Mouse (Mus musculus): ENCODE measurements around the gene Ptprg.

DNA sequence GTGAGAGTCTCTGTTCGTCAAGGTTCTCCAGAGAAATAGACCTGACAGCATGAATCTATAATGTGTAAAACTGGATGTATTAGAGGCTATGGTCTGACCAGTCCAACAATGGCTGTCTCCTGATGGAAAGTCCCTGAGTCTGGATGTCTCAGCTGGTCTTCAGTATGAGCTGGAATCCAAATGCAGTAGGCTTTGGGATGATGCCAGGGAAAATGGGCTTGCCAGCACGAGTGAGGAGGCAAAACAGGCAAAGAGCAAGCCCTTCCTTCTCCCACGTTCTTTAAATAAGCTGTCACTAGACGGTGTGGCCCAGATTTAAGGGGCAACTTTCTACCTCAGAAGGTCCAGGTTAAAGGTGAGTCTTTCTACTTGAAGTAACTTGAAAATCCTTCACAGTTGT is 609.9 kb downstream of the Ptprg start:
- TF ChIP-seq CTCF (IDR thresholded peaks at IDR 0.05; ENCODE audit: borderline replicate concordance, extremely low read depth, insufficient read depth, insufficient read length) = no peak
- TF ChIP-seq POLR2A (IDR thresholded peaks at IDR 0.05; ENCODE audit: borderline replicate concordance, extremely low read depth, insufficient read depth, insufficient read length, poor library complexity, severe bottlenecking) = no peak
